Mouse (Mus musculus) kidney, embryonic 16.5 days (tissue): ENCODE measurements around the gene Oxct2a. TPM values are rescaled to one million over a fixed set of nuclear protein-coding genes. Genes with fewer than 3 reads are reported as not detected.
"Not testable (repeated sequence)": the region's sequence is repeated elsewhere in the genome, so short reads cannot be mapped to it uniquely, and the experiment has no call there.

ENCODE experiments used
- ATAC-seq: fragments of 200-750 bp; cut with Nextera tagmentation; 2 replicates; pipeline ENCODE4 v1.8.0; 2017; ENCODE audit warnings: moderate TSS enrichment; ENCODE audit not compliant: low FRiP score, low TSS enrichment
- H3K27ac ChIP-seq: fragments of 300-500 bp; sonication (generic); 2 replicates; pipeline ENCODE4 v1.5.1; 2014; ENCODE audit warnings: low read length
- H3K27me3 ChIP-seq: fragments of 300-500 bp; sonication (generic); 2 replicates; pipeline ENCODE4 v1.6.1; 2014; ENCODE audit warnings: low read length, control low read depth, mixed read lengths; ENCODE audit not compliant: insufficient read depth
- H3K36me3 ChIP-seq: fragments of 300-500 bp; sonication (generic); 2 replicates; pipeline ENCODE4 v1.6.1; 2014; ENCODE audit warnings: low read length, control low read depth, mixed read lengths; ENCODE audit not compliant: insufficient read depth
- H3K4me1 ChIP-seq: fragments of 300-500 bp; sonication (generic); 2 replicates; pipeline ENCODE4 v1.6.1; 2014; ENCODE audit warnings: low read length, control low read depth, mixed read lengths; ENCODE audit not compliant: insufficient read depth
- H3K4me2 ChIP-seq: fragments of 300-500 bp; sonication (generic); replicated peaks from 2 replicates; pipeline ENCODE4 v1.6.1; 2014; ENCODE audit warnings: low read depth, low read length
- H3K4me3 ChIP-seq: fragments of 300-500 bp; sonication (generic); 2 replicates; pipeline ENCODE4 v1.5.1; 2014; ENCODE audit warnings: mild to moderate bottlenecking, low read length
- H3K9ac ChIP-seq: fragments of 300-500 bp; sonication (generic); replicated peaks from 2 replicates; pipeline ENCODE4 v1.6.1; 2014; ENCODE audit warnings: low read length
- H3K9me3 ChIP-seq: fragments of 300-500 bp; sonication (generic); 2 replicates; pipeline ENCODE4 v1.6.1; 2016; ENCODE audit warnings: low read length, control low read depth
- WGBS: fragments of 180-500 bp; shearing (Covaris S2); extraction: QIAGEN DNeasy Blood & Tissue Kit; methylation state at CpG from one replicate; pipeline ENCODE4 v1.1.7; 2014; 5-methylcytosine and 5-hydroxymethylcytosine counted together
- polyA plus RNA-seq: library from polyadenylated mRNA; unstranded; fragments of >200 nt; fragmentation: Nextera tagmentation; extraction: Ambion mirVana; gene quantifications from 2 replicates; pipeline ENCODE4 v1.2.1, GENCODE M21; 2015

Oxct2a gene
- polyA plus RNA-seq, 1 experiment from 2014 or later: 0.16 TPM

DNA sequence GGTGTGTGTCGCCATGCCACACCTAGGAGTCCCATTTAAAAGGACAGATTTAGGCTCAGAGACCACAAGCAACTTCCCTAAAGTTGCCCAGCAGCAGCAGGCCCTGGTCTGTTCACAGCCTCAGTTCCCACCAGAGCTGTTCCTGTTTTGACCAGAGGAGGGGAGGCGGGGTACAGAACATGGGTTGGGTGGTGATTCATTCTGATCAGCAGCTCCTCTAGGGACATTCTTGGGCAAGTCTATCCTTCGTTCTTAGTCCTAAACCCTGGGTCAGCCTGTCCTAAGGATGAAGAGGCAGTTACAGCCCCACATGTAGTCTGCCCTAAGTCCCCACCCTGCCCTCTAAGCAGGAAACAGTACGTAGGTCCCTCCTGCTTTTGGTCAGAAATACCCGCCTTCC, 16.8 kb upstream of the Oxct2a start:
- H3K9me3 ChIP-seq: no peaks in the 10 kb centered on the region
- no peak for ATAC-seq
- H3K4me2 ChIP-seq: no peak overlapping the region
- H3K36me3 ChIP-seq: no peaks in the 10 kb centered on the region
- no peak overlapping the region for H3K9ac ChIP-seq
- no peak overlapping the region for H3K4me3 ChIP-seq
- H3K27me3 ChIP-seq: peaks cover 37% of the 10 kb centered on the region
- H3K27ac ChIP-seq: no peak overlapping the region
- 75% methylated on average over 5 of the region's 5 CpGs for WGBS
- H3K4me1 ChIP-seq: peaks cover 12% of the 10 kb centered on the region

- H3K36me3 ChIP-seq: no peaks in the 10 kb centered on the region
- no peak overlapping the region for H3K4me2 ChIP-seq
- H3K4me3 ChIP-seq: no peak overlapping the region
- H3K9me3 ChIP-seq: peaks cover 4% of the 10 kb centered on the region; the same call in 1 of the 2 replicates
- H3K27me3 ChIP-seq: peaks cover 25% of the 10 kb centered on the region
- H3K4me1 ChIP-seq: peaks cover 7% of the 10 kb centered on the region
- WGBS: 69% methylated on average over 4 of the region's 4 CpGs
- no peak overlapping the region for H3K9ac ChIP-seq
- no peak for ATAC-seq
- no peak overlapping the region for H3K27ac ChIP-seq
These were observed 14.3 kb upstream of the Oxct2a start for GRCm38 (mm10) chr4:123337693-123338092.

GRCm38 (mm10) chr4:123335796-123336585, 12.6 kb upstream of the Oxct2a start:
- ATAC-seq: no peak
- 70% methylated on average over 14 of the region's 14 CpGs for WGBS

DNA sequence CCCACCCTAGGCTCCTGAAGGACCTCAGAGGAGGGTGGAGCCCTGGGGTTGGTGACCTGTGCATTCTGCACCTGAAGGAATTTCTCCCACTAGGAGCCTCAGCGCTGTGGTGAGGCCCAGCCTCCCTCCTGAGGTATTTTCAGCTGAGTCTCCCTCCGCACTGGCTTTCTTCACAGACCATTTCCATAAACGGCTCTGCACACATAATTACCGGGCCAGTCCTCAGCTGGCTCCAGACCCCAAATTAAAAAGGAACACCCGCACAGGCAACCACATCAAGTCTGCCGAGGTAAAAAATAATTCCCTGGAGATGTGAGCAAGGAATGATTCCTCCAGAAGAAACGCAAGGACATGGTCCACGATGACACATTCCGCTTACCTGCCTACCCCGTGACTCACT, 11.8 kb upstream of the Oxct2a start:
- 76% methylated on average over 10 of the region's 10 CpGs for WGBS
- not testable (repeated sequence) for H3K4me2 ChIP-seq, H3K9ac ChIP-seq, H3K27me3 ChIP-seq, H3K9me3 ChIP-seq, H3K36me3 ChIP-seq, H3K27ac ChIP-seq, H3K4me3 ChIP-seq, H3K4me1 ChIP-seq
- ATAC-seq: 0 out of 2 replicates have a peak, but pooled peaks have one; percentile 13

More at GRCm38 (mm10) chr4:123335796-123336585, 12.6 kb upstream of the Oxct2a start:
- no peaks in the 10 kb centered on the region for H3K4me1 ChIP-seq
- no peak overlapping the region for H3K9ac ChIP-seq
- H3K4me2 ChIP-seq: no peak overlapping the region
- H3K36me3 ChIP-seq: no peaks in the 10 kb centered on the region
- H3K9me3 ChIP-seq: peaks cover 4% of the 10 kb centered on the region; the same call in 1 of the 2 replicates
- no peak overlapping the region for H3K27ac ChIP-seq
- no peak overlapping the region for H3K4me3 ChIP-seq
- H3K27me3 ChIP-seq: peaks cover 9% of the 10 kb centered on the region

DNA sequence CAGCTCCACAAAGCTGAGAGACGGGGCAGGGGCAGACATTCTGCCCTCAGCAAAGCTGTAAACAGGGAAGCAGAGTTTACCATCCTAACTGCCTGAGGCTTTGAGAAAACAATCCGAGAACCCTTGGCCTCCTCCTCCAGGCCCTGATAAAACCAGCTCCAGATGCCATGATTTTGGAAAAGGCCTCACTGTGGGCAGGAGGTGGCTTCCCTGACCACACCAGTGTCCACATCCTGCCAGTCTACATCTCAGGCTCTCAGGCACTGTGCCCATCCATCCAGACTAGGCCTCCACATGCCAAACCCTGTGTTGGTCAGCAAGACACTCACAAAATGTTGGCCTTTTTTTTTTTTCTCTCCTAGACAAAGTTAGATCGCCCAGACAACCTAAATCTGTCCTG, 10.7 kb upstream of the Oxct2a start:
- no peak for ATAC-seq
- WGBS: 52% methylated on average over 3 of the region's 3 CpGs
- no peaks in the 10 kb centered on the region for H3K36me3 ChIP-seq
- no peak overlapping the region for H3K4me2 ChIP-seq
- H3K9me3 ChIP-seq: peaks cover 4% of the 10 kb centered on the region; the same call in 1 of the 2 replicates
- no peak overlapping the region for H3K9ac ChIP-seq
- no peak overlapping the region for H3K27ac ChIP-seq
- H3K4me3 ChIP-seq: no peak overlapping the region
- no peaks in the 10 kb centered on the region for H3K4me1 ChIP-seq
- H3K27me3 ChIP-seq: no peaks in the 10 kb centered on the region; the same call in 1 of the 2 replicates

DNA sequence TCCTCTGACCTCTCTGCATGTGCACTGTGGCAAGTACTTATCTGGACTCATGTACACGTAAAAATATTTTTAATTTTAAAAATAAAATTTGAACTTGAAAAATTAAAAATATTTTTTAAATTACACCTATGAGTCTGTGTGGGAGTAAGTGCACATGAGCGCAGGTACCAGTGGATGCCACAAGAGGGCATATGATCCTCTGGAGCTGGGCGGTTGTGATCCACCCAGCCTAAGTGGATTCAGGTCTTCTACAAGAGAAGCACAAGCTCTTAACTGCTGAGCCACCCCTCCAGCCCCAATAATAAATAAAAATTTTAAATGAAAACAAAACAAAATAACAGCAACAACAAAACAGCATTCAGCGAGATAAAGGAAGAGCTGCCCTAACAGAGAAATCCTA, 9.7 kb upstream of the Oxct2a start:
- Histone ChIP-seq H3K27ac (no peak overlapping the region), H3K4me2 (no peak overlapping the region), H3K4me1 (no peaks in the 10 kb centered on the region), H3K36me3 (no peaks in the 10 kb centered on the region), H3K4me3 (no peak overlapping the region), H3K9ac (no peak overlapping the region), H3K9me3 (peaks cover 4% of the 10 kb centered on the region; the same call in 1 of the 2 replicates), H3K27me3 (no peaks in the 10 kb centered on the region)
- ATAC-seq: no peak
- 94% methylated on average over 4 of the region's 4 CpGs for WGBS

GRCm38 (mm10) chr4:123331961-123332360, 8.5 kb upstream of the Oxct2a start:
- 59% methylated on average over 1 of the region's 1 CpGs for whole genome bisulfite sequencing
- not testable (repeated sequence) for H3K4me3 ChIP-seq, H3K4me1 ChIP-seq, ATAC-seq, H3K27ac ChIP-seq, H3K36me3 ChIP-seq, H3K9me3 ChIP-seq, H3K27me3 ChIP-seq, H3K4me2 ChIP-seq, H3K9ac ChIP-seq

DNA sequence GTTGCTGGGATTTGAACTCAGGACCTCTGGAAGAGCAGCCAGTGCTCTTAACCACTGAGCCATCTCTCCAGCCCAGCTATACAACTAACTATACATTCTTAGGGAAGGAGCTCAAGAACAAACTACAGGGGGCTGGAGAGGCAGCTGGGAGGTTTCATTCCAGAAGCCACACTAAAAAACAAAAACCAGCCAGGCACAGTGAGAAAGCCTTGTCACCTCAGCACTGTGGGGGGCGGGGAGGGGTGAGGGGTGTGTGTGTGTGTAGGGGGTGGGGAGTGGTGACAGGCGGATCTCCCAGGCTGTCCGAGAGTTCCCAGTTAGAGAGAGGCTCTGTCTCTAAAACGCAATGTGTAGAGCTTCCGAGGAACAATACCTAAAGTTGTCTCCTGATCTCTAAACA, 7.9 kb upstream of the Oxct2a start:
- no peaks in the 10 kb centered on the region for H3K27me3 ChIP-seq
- WGBS: 82% methylated on average over 5 of the region's 5 CpGs
- no peak for ATAC-seq
- no peak overlapping the region for H3K27ac ChIP-seq
- H3K4me2 ChIP-seq: no peak overlapping the region
- no peaks in the 10 kb centered on the region for H3K36me3 ChIP-seq
- peaks cover 4% of the 10 kb centered on the region; the same call in 1 of the 2 replicates for H3K9me3 ChIP-seq
- H3K9ac ChIP-seq: no peak overlapping the region
- H3K4me3 ChIP-seq: no peak overlapping the region
- H3K4me1 ChIP-seq: no peaks in the 10 kb centered on the region

DNA sequence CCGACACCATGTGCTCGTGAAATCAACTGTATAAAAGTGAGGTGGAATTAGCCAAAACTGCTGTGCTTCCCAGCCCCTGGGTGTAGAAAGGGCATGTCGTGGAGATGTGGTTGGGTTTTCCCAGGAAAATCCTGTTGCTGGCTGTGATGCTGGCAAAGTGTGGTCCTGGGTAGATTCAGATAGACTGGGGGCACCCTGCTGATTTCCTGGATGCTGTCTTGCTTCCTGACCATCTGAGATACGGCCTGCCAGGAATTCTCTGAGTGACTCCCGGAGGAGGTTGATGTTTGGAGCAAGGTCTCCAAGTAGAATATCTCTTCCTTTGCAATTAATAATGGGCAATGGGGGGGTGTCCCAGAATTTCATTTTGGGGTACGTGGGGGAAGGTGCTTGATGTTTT, 5.5 kb upstream of the Oxct2a start:
- Histone ChIP-seq H3K27ac (no peak overlapping the region), H3K27me3 (no peaks in the 10 kb centered on the region), H3K4me1 (no peaks in the 10 kb centered on the region), H3K4me2 (no peak overlapping the region), H3K9ac (no peak overlapping the region), H3K36me3 (no peaks in the 10 kb centered on the region), H3K4me3 (no peak overlapping the region), H3K9me3 (peaks cover 4% of the 10 kb centered on the region; the same call in 1 of the 2 replicates)
- 63% methylated on average over 6 of the region's 6 CpGs for WGBS
- ATAC-seq: no peak

DNA sequence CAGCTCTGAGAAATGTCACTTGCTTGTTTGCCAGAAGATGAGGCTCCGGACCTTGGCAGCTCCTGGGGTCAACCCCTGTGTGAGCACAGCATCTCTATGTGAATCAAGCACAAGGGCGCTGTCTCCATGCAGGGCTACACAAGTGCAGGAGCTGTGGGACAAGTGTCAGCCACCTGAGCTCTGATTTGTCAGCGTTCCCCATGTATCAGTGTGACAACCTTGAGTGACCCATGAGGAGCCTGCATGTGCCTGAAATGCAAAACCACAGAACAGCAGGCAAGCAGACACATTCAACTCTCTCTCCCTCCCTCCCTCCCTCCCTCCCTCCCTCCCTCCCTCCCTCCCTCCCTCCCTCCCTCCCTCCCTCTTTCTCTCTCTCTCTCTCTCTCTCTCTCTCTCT, 4.2 kb upstream of the Oxct2a start:
- peaks cover 3% of the 10 kb centered on the region for H3K27me3 ChIP-seq
- WGBS: 62% methylated on average over 3 of the region's 3 CpGs
- no peak overlapping the region for H3K9ac ChIP-seq
- no peak for ATAC-seq
- H3K9me3 ChIP-seq: no peaks in the 10 kb centered on the region
- H3K36me3 ChIP-seq: no peaks in the 10 kb centered on the region
- H3K27ac ChIP-seq: no peak overlapping the region
- no peak overlapping the region for H3K4me3 ChIP-seq
- H3K4me1 ChIP-seq: no peaks in the 10 kb centered on the region
- H3K4me2 ChIP-seq: no peak overlapping the region
